10 mouse cellular contexts compared by ENCODE assay signal in genomic region chr13:83023972-83024371, GRCm38 (mm10).
"Had no signal": no experiment of that assay in that cellular context is flagged by ENCODE, and none has a peak within 500 bp of the region (broad histone marks: within the 10 kb centered on the region; RNA-seq: fewer than 3 reads in every experiment).

No protein-coding gene starts in this region.

- ATAC-seq: liver, postnatal 0 days; lung, postnatal 0 days; midbrain, embryonic 13.5 days; midbrain, embryonic 15.5 days had no signal

- DNase-seq: liver, postnatal 0 days; lung, adult 2 months; lung, postnatal 14 days; lung, postnatal 36 days; thymus, adult 18-20 months; thymus, postnatal 14 days; thymus, postnatal 36 days had no signal
